ENCODE assay signal across 15 mouse cellular contexts in genomic region chr6:124457827-124458226, GRCm38 (mm10). TPM values are rescaled to one million over a fixed set of nuclear protein-coding genes. Genes with fewer than 3 reads are reported as not detected.
"Had no signal": no experiment of that assay in that cellular context is flagged by ENCODE, and none has a peak within 500 bp of the region (broad histone marks: within the 10 kb centered on the region; RNA-seq: fewer than 3 reads in every experiment).

No protein-coding gene starts in this region.

- H3K9me3 ChIP-seq: megakaryocyte, embryonic 14.5 days; midbrain, embryonic 13.5 days; midbrain, embryonic 15.5 days; neural tube, embryonic 12.5 days; stomach, embryonic 15.5 days had no signal

- H3K4me2 ChIP-seq: lung, embryonic 14.5 days; midbrain, embryonic 11.5 days; midbrain, embryonic 13.5 days; midbrain, embryonic 15.5 days; neural tube, embryonic 12.5 days; stomach, embryonic 15.5 days had no signal

- DNase-seq: lung, adult 18-20 months; lung, embryonic 14.5 days; lung, postnatal 10 days; lung, postnatal 36 days; right cerebral cortex, postnatal 14 days; thymus, adult 2 months; thymus, postnatal 25 days; thymus, postnatal 4 days had no signal

- H3K9ac ChIP-seq: lung, embryonic 14.5 days; midbrain, embryonic 13.5 days; midbrain, embryonic 15.5 days; neural tube, embryonic 12.5 days; stomach, embryonic 15.5 days had no signal

- H3K27ac ChIP-seq: macrophage; midbrain, embryonic 13.5 days; midbrain, embryonic 15.5 days; neural tube, embryonic 12.5 days; stomach, embryonic 15.5 days had no signal

- H3K27me3 ChIP-seq: midbrain, embryonic 13.5 days; midbrain, embryonic 15.5 days; neural tube, embryonic 12.5 days; stomach, embryonic 15.5 days had no signal

- H3K36me3 ChIP-seq: stomach, embryonic 15.5 days had no signal

- ATAC-seq: midbrain, embryonic 13.5 days; midbrain, embryonic 15.5 days had no signal

- H3K4me3 ChIP-seq: megakaryocyte, embryonic 14.5 days; midbrain, embryonic 13.5 days; midbrain, embryonic 15.5 days; neural tube, embryonic 12.5 days; stomach, embryonic 15.5 days had no signal

- H3K4me1 ChIP-seq: stomach, embryonic 15.5 days had no signal

RNA-seq across cellular contexts. Expression of gene C1ra, which starts 54.4 kb away (rescaled TPM):
- polyA plus RNA-seq: midbrain, embryonic 11.5 days had no signal
